Mouse (Mus musculus): ENCODE data around the gene 6030445D17Rik.

The 6030445D17Rik gene

DNA sequence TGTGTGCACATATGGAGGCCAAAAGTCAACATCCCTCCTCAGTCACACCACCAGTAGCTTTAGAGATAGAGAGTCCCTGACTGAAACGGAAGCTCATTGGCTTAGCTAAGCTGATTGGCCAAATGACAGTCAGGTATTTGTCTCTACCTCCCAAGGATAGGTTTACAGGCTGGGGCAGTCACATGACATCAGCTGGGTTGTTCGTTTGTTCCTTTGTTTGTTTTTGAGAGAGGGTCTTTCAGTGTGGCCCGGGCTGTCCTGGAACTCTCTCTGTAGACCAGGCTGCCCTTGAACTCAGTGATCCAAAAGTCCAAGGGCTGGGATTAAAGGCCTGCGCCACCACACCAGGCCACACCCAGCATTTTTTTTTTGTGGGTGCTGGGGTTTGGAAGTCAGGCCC lies 844 bp upstream of the 6030445D17Rik start:
- DNase-seq, result no peak

DNA sequence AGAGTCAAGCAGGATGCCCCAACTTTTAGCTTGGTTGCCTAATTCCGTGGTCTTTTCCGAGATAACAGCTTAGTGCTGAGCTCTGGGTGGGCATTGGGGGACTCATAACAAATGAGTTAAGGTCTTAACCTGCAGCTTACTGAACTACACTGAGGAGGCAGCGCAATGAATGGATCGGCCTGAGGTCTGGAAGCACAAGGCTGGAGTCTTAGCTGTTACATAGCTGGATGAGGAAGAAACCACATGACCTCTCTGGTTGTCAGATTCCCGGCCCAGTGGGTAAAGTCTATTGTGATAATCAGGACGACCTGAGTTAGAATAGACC lies 327 bp upstream of the 6030445D17Rik start:
- no peak for DNase-seq

GRCm38 (mm10) chr4:136462839-136463178 lies 759 bp downstream of the 6030445D17Rik start:
- DNase-seq, result peak in 1 of 2 experiments; percentile 55

GRCm38 (mm10) chr4:136463436-136463835 lies 1.4 kb downstream of the 6030445D17Rik start:
- no peak for DNase-seq

- peak; percentile 77 to 82 for DNase-seq
Observed at GRCm38 (mm10) chr4:136466226-136466625, 4.2 kb downstream of the 6030445D17Rik start.

GRCm38 (mm10) chr4:136468553-136469327 lies 6.7 kb downstream of the 6030445D17Rik start:
- DNase-seq, result peak; percentile 47 to 57

DNA sequence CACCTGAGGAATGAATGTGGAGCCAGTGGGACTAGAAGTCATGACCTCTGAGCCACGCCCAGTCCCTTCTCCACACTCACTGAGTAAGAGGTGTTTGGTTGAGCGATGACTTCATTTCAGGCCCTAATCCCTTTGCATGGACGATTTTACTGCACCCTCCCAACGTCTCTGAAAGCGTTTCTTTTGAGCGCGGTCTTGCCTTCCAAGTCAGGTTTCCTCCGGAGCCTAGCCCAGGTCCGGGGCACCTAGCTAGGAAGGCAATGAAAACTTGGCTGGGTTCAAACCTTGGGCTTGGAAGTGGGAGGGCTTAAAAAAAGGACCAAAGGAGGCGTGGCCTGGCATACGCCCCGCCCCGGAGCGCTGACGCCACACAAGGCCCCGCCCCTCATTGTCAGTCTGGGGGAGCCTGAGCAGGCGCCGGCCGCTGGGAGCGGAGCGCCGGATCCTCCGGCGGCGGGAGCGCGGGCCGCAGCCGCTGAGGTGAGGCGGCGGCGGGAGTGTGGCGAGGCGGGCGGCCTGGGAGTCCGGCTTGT lies 7.4 kb downstream of the 6030445D17Rik start, which contains the start of gene Luzp1:
TSS of gene Luzp1 (plus strand) at position 391 of the 533 bp plus-strand sequence.
- DNase-seq, result peak; percentile 96 to 97

DNA sequence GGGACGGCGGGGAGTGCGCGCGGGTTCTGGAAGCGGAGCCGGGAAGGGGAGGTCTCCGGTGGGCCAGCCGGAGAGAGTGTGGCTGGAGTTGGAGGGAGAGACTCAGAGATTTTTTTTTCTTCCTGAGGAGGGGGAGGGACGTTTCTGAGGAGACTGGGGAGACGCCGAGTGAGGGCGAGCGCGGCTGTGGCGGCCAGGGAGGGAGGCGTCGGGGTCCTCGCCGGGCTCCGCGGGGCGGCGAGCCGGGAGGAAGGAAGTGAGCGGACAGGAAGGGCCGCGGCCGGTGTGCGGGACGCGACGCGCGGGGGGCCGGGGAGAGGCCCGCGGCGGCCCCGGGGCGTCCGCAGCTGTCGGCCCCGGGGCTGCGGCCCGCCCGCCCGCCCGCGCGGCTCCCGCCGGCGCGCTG lies 7.9 kb downstream of the 6030445D17Rik start:
- DNase-seq, result no peak

GRCm38 (mm10) chr4:136470347-136471071 lies 8.5 kb downstream of the 6030445D17Rik start:
- peak; percentile 63 to 65 for DNase-seq

GRCm38 (mm10) chr4:136476692-136477091 lies 14.6 kb downstream of the 6030445D17Rik start:
- no peak for DNase-seq

GRCm38 (mm10) chr4:136486549-136486948 lies 24.5 kb downstream of the 6030445D17Rik start:
- DNase-seq, result no peak

GRCm38 (mm10) chr4:136495993-136496392 lies 33.9 kb downstream of the 6030445D17Rik start:
- DNase-seq, result no peak

DNA sequence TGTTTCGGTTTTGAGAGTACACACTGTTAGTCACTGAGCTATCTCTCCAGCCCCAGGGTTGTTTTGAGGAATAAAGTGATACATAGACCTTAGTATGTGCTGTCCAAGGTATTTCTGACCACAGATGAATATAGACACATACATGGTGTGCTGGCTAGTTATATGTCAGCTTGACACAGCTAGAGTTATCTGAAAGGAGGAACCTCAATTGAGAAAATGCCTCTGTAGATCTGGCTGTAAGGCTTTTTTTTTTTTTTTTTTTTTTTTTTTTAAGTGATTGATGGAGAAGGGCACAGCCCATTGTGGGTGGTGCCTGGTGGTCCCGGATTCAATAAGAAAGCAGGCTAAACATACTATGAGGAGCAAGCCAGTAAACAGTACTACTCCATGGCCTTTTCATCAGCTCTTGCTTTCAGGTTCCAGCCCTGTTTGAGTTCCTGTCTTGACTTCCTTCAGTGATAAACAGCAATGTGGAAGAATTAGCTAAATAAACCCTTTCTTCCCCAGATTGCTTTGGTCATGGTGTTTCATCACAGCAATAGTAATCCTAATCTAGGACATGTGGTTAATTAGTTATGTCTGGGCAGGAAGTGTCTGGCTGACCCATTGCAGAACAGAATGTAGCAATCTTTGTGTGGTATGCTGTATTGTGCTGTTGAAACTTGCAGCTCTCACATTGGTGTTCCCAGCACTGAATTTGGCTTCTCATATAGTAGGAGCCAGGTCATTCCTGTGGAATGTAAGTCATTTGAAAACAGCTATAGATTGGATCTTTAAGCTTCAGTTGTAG lies 43.6 kb downstream of the 6030445D17Rik start:
- no peak for DNase-seq

- no peak for DNase-seq
Observed at GRCm38 (mm10) chr4:136509857-136510256, 47.8 kb downstream of the 6030445D17Rik start.

DNA sequence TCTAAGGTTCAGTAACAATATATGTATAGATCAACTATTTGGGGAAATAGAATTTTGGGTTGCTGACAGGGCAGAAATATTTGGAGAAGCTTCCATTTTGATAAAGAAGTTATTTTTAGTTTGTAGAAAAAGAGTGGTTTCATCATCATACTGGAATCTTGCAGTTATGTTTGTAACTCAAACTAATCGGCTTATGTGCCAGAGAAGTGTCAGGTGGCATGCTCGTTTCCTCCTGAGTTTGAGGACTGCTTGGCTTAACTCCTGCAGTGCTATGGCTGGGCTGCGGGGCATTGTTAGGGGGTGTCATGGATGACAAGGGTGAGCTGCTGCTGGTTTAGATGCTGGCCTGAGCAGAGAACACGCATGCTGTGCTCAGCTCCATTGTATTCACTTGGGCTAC lies 49.7 kb downstream of the 6030445D17Rik start:
- no peak for DNase-seq

DNA sequence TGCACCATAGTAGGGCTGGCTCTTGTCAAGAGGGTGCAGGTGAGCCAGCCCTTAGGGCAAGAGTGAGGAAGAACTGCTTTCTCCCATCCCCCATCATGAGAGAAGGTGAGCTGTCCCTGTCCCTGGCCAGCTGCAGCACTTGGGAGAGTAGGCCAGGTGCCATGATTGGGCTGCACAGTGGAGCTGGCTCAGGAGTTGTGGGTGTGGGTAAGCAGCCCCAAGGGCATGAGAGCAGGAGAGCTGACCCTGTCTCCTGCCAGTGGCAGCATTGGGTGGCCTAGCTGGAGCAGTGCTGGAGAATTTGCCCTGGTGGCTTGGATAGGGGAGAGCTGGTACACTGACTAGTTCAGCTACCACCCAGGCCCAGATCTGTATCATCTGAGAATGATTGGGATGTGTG lies 50.9 kb downstream of the 6030445D17Rik start:
- DNase-seq, result no peak

Measured in cerebellum, postnatal 36 days (tissue).